In genomic region chr5:66391299-66391698, GRCm38 (mm10) we compare ENCODE assay signal across 13 mouse cellular contexts.
"Had no signal": no experiment of that assay in that cellular context is flagged by ENCODE, and none has a peak within 500 bp of the region (broad histone marks: within the 10 kb centered on the region; RNA-seq: fewer than 3 reads in every experiment).

No protein-coding gene starts in this region.

- H3K4me2 ChIP-seq: limb, embryonic 13.5 days; midbrain, embryonic 13.5 days; neural tube, embryonic 12.5 days had no signal

- DNase-seq: layer of hippocampus, adult 9-11 months; left cerebral cortex, postnatal 4 days; lung, adult 18-20 months; lung, postnatal 36 days; right cerebral cortex, adult 18-20 months; right cerebral cortex, postnatal 25 days; thymus, postnatal 36 days had no signal

- H3K9me3 ChIP-seq: limb, embryonic 13.5 days; midbrain, embryonic 13.5 days; neural tube, embryonic 12.5 days had no signal

- H3K27me3 ChIP-seq: limb, embryonic 13.5 days; midbrain, embryonic 13.5 days; neural tube, embryonic 12.5 days had no signal

- H3K4me3 ChIP-seq: limb, embryonic 13.5 days; midbrain, embryonic 13.5 days; myocyte; neural tube, embryonic 12.5 days had no signal

- H3K27ac ChIP-seq: kidney, postnatal 0 days; limb, embryonic 13.5 days; liver, embryonic 14.5 days; midbrain, embryonic 13.5 days; neural tube, embryonic 12.5 days had no signal

- H3K36me3 ChIP-seq: midbrain, embryonic 13.5 days; neural tube, embryonic 12.5 days had no signal

- H3K9ac ChIP-seq: limb, embryonic 13.5 days; liver, embryonic 14.5 days; midbrain, embryonic 13.5 days; neural tube, embryonic 12.5 days had no signal
